Mouse (Mus musculus) embryonic facial prominence, embryonic 12.5 days (tissue): Measurements from ENCODE around the gene Slc17a1. TPM values are rescaled to one million over a fixed set of nuclear protein-coding genes. Genes with fewer than 3 reads are reported as not detected.

Experiments
- ATAC-seq: fragments of 200-750 bp; cut with Nextera tagmentation; 2 replicates; pipeline ENCODE4 v1.8.0; 2017; ENCODE audit not compliant: insufficient number of reproducible peaks, insufficient read depth, low FRiP score, low TSS enrichment
- H3K27ac ChIP-seq: fragments of 300-500 bp; sonication (generic); 2 replicates; pipeline ENCODE4 v1.5.1; 2016; ENCODE audit warnings: mild to moderate bottlenecking
- H3K27me3 ChIP-seq: fragments of 300-500 bp; sonication (generic); 2 replicates; pipeline ENCODE4 v1.6.1; 2016; ENCODE audit warnings: mild to moderate bottlenecking, moderate library complexity
- H3K36me3 ChIP-seq: fragments of 300-500 bp; sonication (generic); 2 replicates; pipeline ENCODE4 v1.6.1; 2016; ENCODE audit warnings: mild to moderate bottlenecking
- H3K4me1 ChIP-seq: fragments of 300-500 bp; sonication (generic); 2 replicates; pipeline ENCODE4 v1.6.1; 2016
- H3K4me2 ChIP-seq: fragments of 300-500 bp; sonication (generic); replicated peaks from 2 replicates; pipeline ENCODE4 v1.6.1; 2016; ENCODE audit warnings: mild to moderate bottlenecking, moderate library complexity
- H3K4me3 ChIP-seq: fragments of 300-500 bp; sonication (generic); 2 replicates; pipeline ENCODE4 v1.5.1; 2016; ENCODE audit warnings: mild to moderate bottlenecking
- H3K9ac ChIP-seq: fragments of 300-500 bp; sonication (generic); 2 replicates; pipeline ENCODE4 v1.6.1; 2016; ENCODE audit warnings: mild to moderate bottlenecking, moderate library complexity
- H3K9me3 ChIP-seq: fragments of 300-500 bp; sonication (generic); 2 replicates; pipeline ENCODE4 v1.6.1; 2016; ENCODE audit warnings: mild to moderate bottlenecking, moderate library complexity
- WGBS: fragments of 180-500 bp; shearing (Covaris S2); methylation state at CpG from one replicate; pipeline ENCODE4 v1.1.7; 2016; 5-methylcytosine and 5-hydroxymethylcytosine counted together
- polyA plus RNA-seq: library from polyadenylated mRNA; unstranded; fragments of >200 nt; fragmentation: Nextera tagmentation; extraction: Ambion mirVana; gene quantifications from 2 replicates; pipeline ENCODE4 v1.2.1, GENCODE M21; 2016

The Slc17a1 gene
- not detected in 2 replicates for polyA plus RNA-seq

GRCm38 (mm10) chr13:23867405-23867804 is at the start of gene Slc17a1:
Gene Slc17a1, plus strand, starts transcription at chr13:23867750.
- no peaks in the 10 kb centered on the region for H3K27me3 ChIP-seq
- H3K27ac ChIP-seq: no peak within 1 kb of the TSS
- no peak within 1 kb of the TSS for H3K9ac ChIP-seq
- H3K36me3 ChIP-seq: no peaks in the 10 kb centered on the region
- H3K9me3 ChIP-seq: no peaks in the 10 kb centered on the region
- no peak within 1 kb of the TSS for H3K4me2 ChIP-seq
- 81% methylated on average over 7 of the region's 7 CpGs for WGBS
- no peak within 1 kb of the TSS for H3K4me3 ChIP-seq
- 0 out of 2 replicates have a peak, but pooled peaks cover 5% of the 10 kb centered on the region for H3K4me1 ChIP-seq
- ATAC-seq: no peak

GRCm38 (mm10) chr13:23820179-23820940 is 47.2 kb upstream of the Slc17a1 start:
- H3K27ac ChIP-seq: no peak overlapping the region
- no peaks in the 10 kb centered on the region for H3K36me3 ChIP-seq
- no peak overlapping the region for H3K9ac ChIP-seq
- 79% methylated on average over 4 of the region's 4 CpGs for WGBS
- no peak overlapping the region for H3K4me2 ChIP-seq
- ATAC-seq: no peak
- no peaks in the 10 kb centered on the region for H3K27me3 ChIP-seq
- no peaks in the 10 kb centered on the region for H3K9me3 ChIP-seq
- no peaks in the 10 kb centered on the region for H3K4me1 ChIP-seq
- no peak overlapping the region for H3K4me3 ChIP-seq

- WGBS: 87% methylated on average over 3 of the region's 3 CpGs
- no peak overlapping the region for H3K4me2 ChIP-seq
- no peaks in the 10 kb centered on the region for H3K9me3 ChIP-seq
- no peaks in the 10 kb centered on the region for H3K4me1 ChIP-seq
- no peak for ATAC-seq
- H3K4me3 ChIP-seq: no peak overlapping the region
- H3K27ac ChIP-seq: no peak overlapping the region
- no peaks in the 10 kb centered on the region for H3K36me3 ChIP-seq
- H3K27me3 ChIP-seq: no peaks in the 10 kb centered on the region
- no peak overlapping the region for H3K9ac ChIP-seq
These were observed 45.3 kb upstream of the Slc17a1 start for GRCm38 (mm10) chr13:23822213-23822612.

GRCm38 (mm10) chr13:23826606-23827005 is 40.9 kb upstream of the Slc17a1 start:
- Histone ChIP-seq H3K4me1 (no peaks in the 10 kb centered on the region), H3K9me3 (no peaks in the 10 kb centered on the region), H3K9ac (no peak overlapping the region), H3K27me3 (no peaks in the 10 kb centered on the region), H3K4me2 (no peak overlapping the region), H3K4me3 (no peak overlapping the region), H3K27ac (no peak overlapping the region), H3K36me3 (no peaks in the 10 kb centered on the region)
- WGBS: 72% methylated on average over 3 of the region's 3 CpGs
- no peak for ATAC-seq

GRCm38 (mm10) chr13:23833053-23833452 is 34.5 kb upstream of the Slc17a1 start:
- WGBS: 15% methylated on average over 6 of the region's 6 CpGs

DNA sequence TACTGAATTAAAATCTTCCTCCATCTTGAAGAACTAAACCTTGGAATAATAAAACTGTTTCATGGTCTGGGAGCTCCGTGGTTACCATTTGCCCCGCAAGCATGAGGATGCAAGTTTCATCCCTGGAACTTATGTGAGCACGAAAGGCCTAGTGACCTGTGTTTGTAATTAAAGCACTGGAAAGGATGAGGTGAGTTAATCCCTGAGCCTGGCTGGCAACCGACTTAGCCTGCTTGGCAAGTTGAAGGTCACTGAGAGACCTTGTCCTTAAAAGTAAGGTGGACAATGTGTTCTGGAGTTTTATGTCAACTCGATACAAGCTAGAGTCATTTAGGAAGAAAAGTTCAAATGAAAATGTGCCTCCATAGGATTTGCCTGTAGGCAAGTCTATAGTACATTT is 32.7 kb upstream of the Slc17a1 start:
- Histone ChIP-seq H3K27me3 (no peaks in the 10 kb centered on the region), H3K27ac (no peak overlapping the region), H3K36me3 (no peaks in the 10 kb centered on the region), H3K4me2 (no peak overlapping the region), H3K9me3 (no peaks in the 10 kb centered on the region), H3K4me1 (no peaks in the 10 kb centered on the region), H3K4me3 (no peak overlapping the region), H3K9ac (no peak overlapping the region)
- no peak for ATAC-seq
- WGBS: 84% methylated on average over 5 of the region's 5 CpGs

More at GRCm38 (mm10) chr13:23833053-23833452, 34.5 kb upstream of the Slc17a1 start:
- H3K9ac ChIP-seq: no peak overlapping the region
- no peak overlapping the region for H3K27ac ChIP-seq
- no peak overlapping the region for H3K4me2 ChIP-seq
- no peaks in the 10 kb centered on the region for H3K27me3 ChIP-seq
- H3K9me3 ChIP-seq: no peaks in the 10 kb centered on the region
- H3K4me3 ChIP-seq: no peak overlapping the region
- H3K36me3 ChIP-seq: no peaks in the 10 kb centered on the region
- H3K4me1 ChIP-seq: no peaks in the 10 kb centered on the region
- no peak for ATAC-seq

DNA sequence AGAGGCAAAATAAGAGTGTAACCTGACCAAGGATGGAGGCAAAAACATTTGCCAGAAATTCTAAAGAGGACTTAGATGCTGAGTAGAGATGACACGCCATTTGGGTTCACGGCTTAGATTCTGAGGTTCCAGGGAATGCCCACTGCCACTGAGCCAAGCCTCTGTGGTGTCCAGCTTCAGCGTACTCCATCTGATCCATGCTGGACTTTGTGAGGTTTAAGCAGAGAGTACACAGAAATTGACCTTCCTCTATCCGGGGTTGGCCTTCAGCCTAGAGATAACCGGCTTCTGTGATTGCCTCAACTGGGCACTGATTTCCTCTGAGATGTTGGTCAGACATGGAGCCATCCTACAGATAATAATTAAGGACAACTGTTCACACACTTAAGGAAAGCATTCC is 30.9 kb upstream of the Slc17a1 start:
- no peaks in the 10 kb centered on the region for H3K36me3 ChIP-seq
- no peak for ATAC-seq
- H3K9me3 ChIP-seq: no peaks in the 10 kb centered on the region
- 89% methylated on average over 5 of the region's 5 CpGs for WGBS
- no peaks in the 10 kb centered on the region for H3K4me1 ChIP-seq
- no peak overlapping the region for H3K4me3 ChIP-seq
- no peaks in the 10 kb centered on the region for H3K27me3 ChIP-seq
- H3K27ac ChIP-seq: no peak overlapping the region
- no peak overlapping the region for H3K9ac ChIP-seq
- H3K4me2 ChIP-seq: no peak overlapping the region

DNA sequence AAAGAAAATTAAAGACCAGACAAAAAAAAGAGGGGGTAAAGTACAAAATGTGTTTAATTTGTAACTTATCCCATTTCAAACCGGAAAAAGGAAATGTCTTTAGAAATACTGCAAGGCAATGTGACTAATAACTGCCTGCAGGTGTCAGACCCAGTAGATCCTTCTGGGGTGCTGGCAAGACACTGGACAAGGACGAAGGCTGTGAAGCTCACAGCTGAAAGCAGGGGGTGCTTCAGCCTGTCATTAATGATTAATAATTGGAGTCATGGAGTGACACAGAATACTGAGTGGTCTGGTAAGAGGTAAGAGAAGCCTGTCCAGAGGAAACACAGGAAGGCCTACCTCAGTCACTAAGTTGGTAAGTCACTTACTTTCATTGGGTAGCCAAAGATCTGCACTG is 28.2 kb upstream of the Slc17a1 start, which contains the start of gene Slc17a3:
Slc17a3 (plus strand) TSS at position 127 of the 400 bp plus-strand sequence.
- H3K27ac ChIP-seq: no peak within 1 kb of the TSS
- 73% methylated on average over 2 of the region's 2 CpGs for WGBS
- no peak within 1 kb of the TSS for H3K4me2 ChIP-seq
- H3K36me3 ChIP-seq: no peaks in the 10 kb centered on the region
- no peaks in the 10 kb centered on the region for H3K9me3 ChIP-seq
- no peak for ATAC-seq
- H3K4me1 ChIP-seq: no peaks in the 10 kb centered on the region
- H3K27me3 ChIP-seq: no peaks in the 10 kb centered on the region
- H3K4me3 ChIP-seq: no peak within 1 kb of the TSS
- H3K9ac ChIP-seq: no peak within 1 kb of the TSS

- H3K4me2 ChIP-seq: no peak overlapping the region
- no peak overlapping the region for H3K27ac ChIP-seq
- no peak overlapping the region for H3K4me3 ChIP-seq
- no peak for ATAC-seq
- no peaks in the 10 kb centered on the region for H3K9me3 ChIP-seq
- WGBS: 39% methylated on average over 4 of the region's 4 CpGs
- no peaks in the 10 kb centered on the region for H3K27me3 ChIP-seq
- H3K9ac ChIP-seq: no peak overlapping the region
- no peaks in the 10 kb centered on the region for H3K36me3 ChIP-seq
- peaks cover 4% of the 10 kb centered on the region; the same call in 1 of the 2 replicates for H3K4me1 ChIP-seq
These were observed 21.7 kb upstream of the Slc17a1 start for GRCm38 (mm10) chr13:23845851-23846250.

DNA sequence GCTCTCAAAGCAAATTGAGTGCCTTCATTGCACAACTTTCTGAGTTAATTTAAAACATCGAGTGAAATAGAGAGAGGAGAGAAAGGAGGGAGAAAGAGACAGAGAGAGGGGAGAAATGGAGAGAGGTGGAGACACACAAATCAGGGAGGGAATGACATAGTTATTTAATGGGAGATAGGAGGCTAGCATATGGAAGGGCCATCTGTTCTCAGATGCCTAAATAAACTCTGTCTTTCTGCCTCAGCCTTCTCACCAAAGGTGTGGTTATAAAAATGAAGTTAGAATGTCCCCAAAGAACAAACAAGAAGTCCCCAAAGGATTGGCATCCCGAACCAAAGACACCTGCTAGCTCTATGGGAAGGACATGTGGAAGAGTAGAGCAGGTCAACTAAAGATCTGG is 18.3 kb upstream of the Slc17a1 start:
- no peak overlapping the region for H3K9ac ChIP-seq
- no peak overlapping the region for H3K27ac ChIP-seq
- H3K9me3 ChIP-seq: no peaks in the 10 kb centered on the region
- H3K4me3 ChIP-seq: no peak overlapping the region
- 80% methylated on average over 2 of the region's 2 CpGs for WGBS
- no peaks in the 10 kb centered on the region for H3K27me3 ChIP-seq
- no peak for ATAC-seq
- H3K4me2 ChIP-seq: no peak overlapping the region
- peaks cover 4% of the 10 kb centered on the region; the same call in 1 of the 2 replicates for H3K4me1 ChIP-seq
- H3K36me3 ChIP-seq: no peaks in the 10 kb centered on the region

DNA sequence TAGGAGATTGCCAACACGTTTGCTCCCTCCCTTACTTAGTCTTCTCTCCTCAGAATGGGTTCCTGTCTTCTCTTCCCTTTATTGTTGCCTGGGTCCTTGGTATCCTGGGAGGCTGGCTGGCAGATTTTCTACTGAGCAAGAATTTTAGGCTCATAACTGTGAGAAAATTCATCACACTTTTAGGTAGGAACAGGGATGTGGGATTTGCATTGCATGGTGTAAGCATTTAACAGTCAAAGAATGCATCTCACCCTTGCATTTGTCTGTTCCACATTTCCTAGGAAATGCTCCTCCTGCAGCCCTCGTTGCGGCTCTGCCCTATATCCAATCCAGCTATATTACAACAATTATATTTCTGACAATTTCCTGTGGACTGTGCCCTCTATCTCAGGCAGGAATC is 11.1 kb upstream of the Slc17a1 start:
- Histone ChIP-seq H3K4me1 (no peaks in the 10 kb centered on the region), H3K27me3 (no peaks in the 10 kb centered on the region), H3K4me2 (no peak overlapping the region), H3K36me3 (no peaks in the 10 kb centered on the region), H3K27ac (no peak overlapping the region), H3K9me3 (no peaks in the 10 kb centered on the region), H3K9ac (no peak overlapping the region), H3K4me3 (no peak overlapping the region)
- 54% methylated on average over 3 of the region's 3 CpGs for WGBS
- ATAC-seq: no peak

DNA sequence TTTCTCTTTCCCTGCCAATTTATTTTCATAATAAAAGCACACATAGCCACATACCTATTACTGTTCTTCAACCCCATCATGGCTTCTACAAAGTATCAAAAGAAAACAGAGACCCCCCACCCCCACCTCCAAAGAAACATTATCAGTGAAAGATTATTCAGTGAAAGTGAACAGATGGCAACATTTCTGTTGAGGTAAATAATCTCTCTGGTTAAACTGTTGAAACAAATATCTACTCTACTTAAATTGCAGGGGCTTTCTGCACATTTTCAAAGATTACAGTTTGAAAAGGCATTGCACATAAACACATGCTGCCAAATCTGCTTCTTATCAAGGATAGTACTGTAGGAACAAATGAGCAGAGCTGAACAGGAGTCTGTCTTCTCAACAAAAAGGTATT is 5.7 kb upstream of the Slc17a1 start:
- Histone ChIP-seq H3K36me3 (no peaks in the 10 kb centered on the region), H3K4me2 (no peak overlapping the region), H3K4me3 (no peak overlapping the region), H3K9ac (no peak overlapping the region), H3K9me3 (no peaks in the 10 kb centered on the region), H3K4me1 (0 out of 2 replicates have a peak, but pooled peaks cover 5% of the 10 kb centered on the region), H3K27ac (no peak overlapping the region), H3K27me3 (no peaks in the 10 kb centered on the region)
- ATAC-seq: no peak
